Mouse (Mus musculus): ENCODE data around the gene Slc51b. TPM values are rescaled to one million over a fixed set of nuclear protein-coding genes. Genes with fewer than 3 reads are reported as not detected.

Gene Slc51b
- polyA plus RNA-seq, 1 experiment from 2014 or later = not detected

Other genes with a start within 250 kb of the Slc51b start
- gene Parp16, start 227.6 kb downstream of the Slc51b start, polyA plus RNA-seq (2015; fragmentation: Nextera tagmentation; extraction: Ambion mirVana) = 4.8 and 5.6 TPM in 2 replicates
- 0.24 and 0.30 TPM in 2 replicates for gene Cilp, start 157.8 kb downstream of the Slc51b start, polyA plus RNA-seq (2015; fragmentation: Nextera tagmentation; extraction: Ambion mirVana)
- gene Clpx, start 128.7 kb downstream of the Slc51b start, polyA plus RNA-seq (2015; fragmentation: Nextera tagmentation; extraction: Ambion mirVana) = 42.5 and 44.1 TPM in 2 replicates
- gene Pdcd7, start 76.9 kb downstream of the Slc51b start, polyA plus RNA-seq (2015; fragmentation: Nextera tagmentation; extraction: Ambion mirVana) = 7.5 and 7.6 TPM in 2 replicates
- gene Ubap1l, start 61.9 kb downstream of the Slc51b start, polyA plus RNA-seq (2015; fragmentation: Nextera tagmentation; extraction: Ambion mirVana) = 1.2 and 2.2 TPM in 2 replicates
- 0.39 and 0.44 TPM in 2 replicates for gene Kbtbd13, start 31.3 kb downstream of the Slc51b start, polyA plus RNA-seq (2015; fragmentation: Nextera tagmentation; extraction: Ambion mirVana)
- gene Rasl12, start 24.4 kb downstream of the Slc51b start, polyA plus RNA-seq (2015; fragmentation: Nextera tagmentation; extraction: Ambion mirVana) = 6.2 TPM in 2 replicates
- 23.4 and 24.6 TPM in 2 replicates for gene Mtfmt, start 12.8 kb upstream of the Slc51b start, polyA plus RNA-seq (2015; fragmentation: Nextera tagmentation; extraction: Ambion mirVana)
- gene Spg21, start 38.0 kb upstream of the Slc51b start, polyA plus RNA-seq (2015; fragmentation: Nextera tagmentation; extraction: Ambion mirVana) = 138 and 140 TPM in 2 replicates
- gene Ankdd1a, start 97.2 kb upstream of the Slc51b start, polyA plus RNA-seq (2015; fragmentation: Nextera tagmentation; extraction: Ambion mirVana) = 0.63 and 0.72 TPM in 2 replicates
- 5.6 and 5.9 TPM in 2 replicates for gene Plekho2, start 157.1 kb upstream of the Slc51b start, polyA plus RNA-seq (2015; fragmentation: Nextera tagmentation; extraction: Ambion mirVana)
- gene Pif1, start 164.2 kb upstream of the Slc51b start, polyA plus RNA-seq (2015; fragmentation: Nextera tagmentation; extraction: Ambion mirVana) = 8.4 and 9.7 TPM in 2 replicates
- gene Rbpms2, start 206.7 kb upstream of the Slc51b start, polyA plus RNA-seq (2015; fragmentation: Nextera tagmentation; extraction: Ambion mirVana) = 4.5 and 4.9 TPM in 2 replicates
- gene Oaz2, start 245.0 kb upstream of the Slc51b start, polyA plus RNA-seq (2015; fragmentation: Nextera tagmentation; extraction: Ambion mirVana) = 333 and 366 TPM in 2 replicates